Mouse (Mus musculus) thymus, postnatal 25 days (tissue): ENCODE results near the gene Tlr12.
"Not testable (repeated sequence)": the region's sequence is repeated elsewhere in the genome, so short reads cannot be mapped to it uniquely, and the experiment has no call there.

ENCODE experiments used
- DNase-seq: peaks from one replicate; pipeline ENCODE4 v3.0.0; 2022

Tlr12 gene

DNA sequence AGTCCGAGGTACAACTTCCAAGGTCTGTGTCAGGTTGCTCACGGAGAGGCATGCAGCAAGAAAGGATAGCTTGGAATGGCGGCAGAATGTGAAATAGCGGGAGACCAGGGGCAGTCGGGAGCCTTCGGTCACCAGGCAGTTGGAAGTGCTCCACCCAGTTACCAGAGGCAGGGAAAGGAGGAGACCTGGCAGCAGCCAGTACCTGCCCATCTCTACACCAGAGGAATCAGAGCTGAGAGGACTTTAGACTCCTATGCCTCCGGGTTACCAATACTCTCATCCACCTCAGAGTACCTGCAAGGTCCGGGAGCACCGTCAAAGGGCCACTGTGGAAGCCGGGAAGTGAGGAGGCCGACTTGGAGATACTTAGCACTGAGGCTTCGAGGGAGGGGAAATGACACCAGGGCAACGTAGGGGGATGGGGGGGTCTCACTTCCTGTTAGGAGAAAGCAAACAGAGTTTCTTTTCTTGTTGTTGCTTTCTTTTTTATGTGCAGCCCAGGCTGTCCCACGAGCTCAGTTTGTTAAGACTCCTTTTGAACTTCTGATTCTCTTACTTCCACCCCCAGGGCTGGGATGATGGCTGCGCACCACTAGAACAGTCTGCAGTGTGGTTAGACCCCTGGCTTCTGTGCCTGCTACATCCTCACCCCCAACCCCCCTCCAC lies at the start of gene Tlr12:
TSS of gene Tlr12 (minus strand) at position 374 of the 666 bp plus-strand sequence.
- peak; percentile 78 for DNase-seq

- not testable (repeated sequence) for DNase-seq
These were observed 48.8 kb upstream of the Tlr12 start for GRCm38 (mm10) chr4:128667195-128667594.

DNA sequence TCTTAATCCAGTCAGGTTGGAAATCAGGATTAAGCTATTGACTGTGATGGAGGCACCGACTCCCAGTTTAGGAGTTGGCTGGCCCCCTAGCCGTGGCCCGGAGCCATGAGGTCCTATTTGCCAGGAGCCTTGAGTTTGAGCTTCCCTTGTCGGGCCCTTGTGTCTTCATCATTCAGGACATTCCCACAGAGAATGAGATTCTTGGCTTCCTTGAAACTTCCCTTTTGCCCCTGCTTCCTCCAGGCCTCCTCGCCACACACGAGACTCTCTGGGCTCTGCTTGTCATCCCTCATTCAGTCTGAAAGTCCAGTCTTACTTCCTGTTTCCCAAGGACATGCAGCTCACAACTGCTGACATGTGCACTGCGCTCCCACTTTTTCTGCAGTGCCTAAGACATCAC lies 47.9 kb upstream of the Tlr12 start:
- not testable (repeated sequence) for DNase-seq

GRCm38 (mm10) chr4:128664002-128664401 lies 45.6 kb upstream of the Tlr12 start:
- no peak for DNase-seq

GRCm38 (mm10) chr4:128661063-128661462 lies 42.6 kb upstream of the Tlr12 start:
- DNase-seq = no peak

DNA sequence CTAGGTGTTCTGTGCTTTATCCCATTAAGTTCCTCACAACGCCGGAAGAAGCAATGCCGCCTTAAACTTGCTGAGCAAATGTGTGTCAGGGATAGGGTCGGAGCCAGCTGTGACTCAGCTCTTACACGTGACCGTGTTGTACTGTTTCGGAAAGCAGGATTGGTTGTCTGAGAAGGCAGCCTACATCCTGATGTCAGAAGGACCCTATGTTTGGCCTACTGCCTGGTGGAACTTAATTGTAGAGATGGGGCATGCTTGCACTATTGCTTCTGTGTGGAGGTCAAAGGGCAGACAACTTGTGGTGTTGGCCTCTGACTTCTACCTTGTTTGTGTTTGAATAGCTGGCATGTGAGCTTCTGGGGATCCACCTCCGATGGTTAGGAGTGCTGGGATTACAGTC lies 41.8 kb upstream of the Tlr12 start:
- DNase-seq = no peak

DNA sequence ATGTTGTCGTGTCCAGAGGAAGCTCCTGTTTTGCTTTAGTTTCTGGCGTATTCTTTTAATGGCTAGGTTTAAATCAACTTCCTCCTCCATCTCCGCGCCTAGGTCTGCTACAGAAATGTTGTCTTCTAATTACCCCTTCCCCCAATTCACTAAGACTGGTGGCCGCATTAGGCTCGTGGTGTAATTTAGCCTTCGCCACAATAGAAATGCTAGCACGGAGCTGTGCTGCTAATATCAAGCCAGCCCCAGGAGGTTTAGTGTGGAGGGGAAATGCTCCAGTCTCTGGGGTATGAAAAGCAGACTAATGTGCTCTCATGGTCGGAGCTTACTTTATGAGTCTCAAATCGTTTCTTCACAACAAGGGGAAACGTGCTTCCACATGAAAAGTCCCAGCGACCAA lies 37.0 kb upstream of the Tlr12 start:
- DNase-seq = no peak

DNA sequence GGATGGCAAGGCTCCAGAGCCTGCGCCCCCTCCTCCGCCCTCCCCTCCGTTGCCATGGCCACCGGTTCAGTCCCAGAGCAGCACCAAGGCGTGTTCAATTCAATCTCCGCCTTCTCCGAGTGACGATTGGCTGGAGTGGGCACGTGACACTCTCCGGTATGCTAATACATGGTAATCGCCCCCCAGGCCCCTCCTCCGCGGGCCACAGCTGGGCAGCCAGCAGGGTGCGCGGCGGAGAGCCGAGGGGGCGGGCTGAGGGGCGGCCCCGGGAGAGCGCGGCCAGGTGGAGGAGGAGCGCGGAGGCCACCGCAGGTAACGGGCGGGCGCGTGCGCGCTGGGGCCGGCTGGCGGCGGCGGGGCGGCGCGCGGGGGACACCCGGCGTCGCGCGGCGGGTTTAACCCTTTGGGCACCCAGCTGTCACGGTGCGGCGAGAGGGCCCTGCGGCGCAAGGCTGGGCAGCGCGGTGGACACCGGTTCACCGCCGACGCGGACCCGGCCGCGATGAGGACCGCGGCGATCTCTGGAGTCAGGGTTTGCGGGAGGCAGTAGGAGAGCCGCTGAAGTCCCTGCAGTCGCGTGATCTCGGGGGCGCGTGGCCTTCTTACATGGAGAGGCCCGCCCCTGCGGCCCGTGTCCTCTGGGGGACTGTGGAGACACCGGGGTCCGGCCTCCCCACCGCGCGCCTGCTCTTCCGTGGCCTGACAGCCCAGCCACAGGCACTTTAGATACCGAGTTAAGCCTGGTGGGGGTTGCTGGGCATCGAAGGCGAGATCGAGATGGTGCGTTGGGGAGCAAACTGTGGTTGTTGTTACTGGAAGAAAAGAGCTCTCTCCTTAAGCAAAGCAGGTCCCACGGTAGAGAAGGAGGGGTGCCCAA lies 36.3 kb upstream of the Tlr12 start, which contains the start of gene Phc2:
TSS of gene Phc2 (plus strand) at position 198 of the 877 bp plus-strand sequence.
- peak; percentile 96 for DNase-seq

DNA sequence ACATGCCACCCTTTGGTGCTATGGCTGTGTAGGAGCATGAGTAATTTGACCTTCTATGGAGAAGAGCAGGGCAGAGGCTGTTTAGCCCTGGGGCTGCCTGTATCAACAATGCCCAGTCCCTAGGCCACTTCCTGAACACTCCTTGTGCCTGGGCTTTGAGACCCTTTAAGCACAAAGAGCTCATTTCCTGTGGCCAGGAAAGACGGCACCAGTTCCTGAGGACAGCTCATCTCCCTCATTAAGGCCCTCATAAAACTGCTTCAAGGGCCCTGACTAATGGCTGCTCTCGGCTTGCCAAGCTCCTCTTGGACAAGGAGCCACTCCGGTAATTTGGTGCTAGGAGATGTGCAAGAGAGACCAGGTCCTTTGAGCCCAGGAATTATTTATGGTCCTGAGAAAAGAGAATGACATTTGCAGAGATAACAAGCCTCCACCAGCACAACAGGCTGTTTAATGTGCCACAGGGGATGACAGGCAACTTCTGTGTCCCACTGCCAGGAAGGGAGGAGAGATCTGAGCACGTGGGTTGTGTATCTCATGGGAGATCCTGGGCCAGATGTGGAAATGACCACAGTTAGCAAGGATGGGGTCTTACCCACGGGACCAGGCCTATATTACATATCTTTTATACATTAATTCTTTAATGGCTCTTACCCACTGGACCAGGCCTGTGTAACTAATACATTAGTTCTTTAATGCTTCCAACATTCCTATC lies 34.3 kb upstream of the Tlr12 start:
- DNase-seq = no peak

GRCm38 (mm10) chr4:128651530-128651929 lies 33.1 kb upstream of the Tlr12 start:
- no peak for DNase-seq

GRCm38 (mm10) chr4:128648567-128649255 lies 30.3 kb upstream of the Tlr12 start:
- no peak for DNase-seq

DNA sequence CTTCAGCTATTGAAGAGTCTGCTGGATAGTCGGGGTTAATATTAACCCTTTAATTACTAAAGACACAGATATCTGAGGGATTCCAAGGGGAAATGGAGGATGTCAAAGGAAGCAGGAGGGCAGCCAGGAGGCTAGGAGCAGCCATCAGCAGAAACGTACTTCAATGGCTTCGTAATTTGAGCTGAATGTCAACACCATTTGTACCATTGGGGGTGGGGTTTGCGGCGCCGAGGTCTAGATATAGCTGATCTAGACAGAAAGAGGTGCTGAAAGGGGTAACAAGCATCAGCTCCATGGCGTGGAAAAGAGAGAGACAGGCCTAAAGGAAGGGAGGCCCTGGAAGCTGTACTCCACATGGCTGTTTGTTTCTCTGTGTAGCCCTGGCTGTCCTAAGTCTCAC lies 28.3 kb upstream of the Tlr12 start:
- DNase-seq = no peak

GRCm38 (mm10) chr4:128645896-128646295 lies 27.5 kb upstream of the Tlr12 start:
- no peak for DNase-seq

GRCm38 (mm10) chr4:128641766-128642717 lies 23.6 kb upstream of the Tlr12 start:
- no peak for DNase-seq

- DNase-seq = no peak
These were observed 20.0 kb upstream of the Tlr12 start for GRCm38 (mm10) chr4:128638265-128638923.

- no peak for DNase-seq
These were observed 18.8 kb upstream of the Tlr12 start for GRCm38 (mm10) chr4:128637250-128637649.

- DNase-seq = no peak
These were observed 17.6 kb upstream of the Tlr12 start for GRCm38 (mm10) chr4:128635894-128636585.

DNA sequence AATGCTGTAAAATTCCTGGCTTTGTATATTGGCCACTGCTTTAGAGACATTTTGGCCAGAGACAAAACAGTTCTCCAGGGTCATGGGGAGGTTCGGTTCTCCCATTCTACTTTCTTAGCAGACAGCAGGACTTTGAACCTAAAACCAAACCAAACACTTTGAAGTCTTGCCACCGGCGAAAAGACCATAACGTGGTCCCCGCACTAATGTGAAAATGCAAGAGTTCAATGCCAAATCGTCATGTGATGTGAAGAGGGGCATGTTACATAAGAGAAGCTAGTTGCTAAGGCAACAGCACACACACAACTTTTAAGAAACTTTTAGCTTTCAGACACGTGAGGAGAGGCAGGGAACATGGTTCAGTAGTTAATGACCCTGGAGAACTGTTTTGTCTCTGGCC lies 17.0 kb upstream of the Tlr12 start:
- DNase-seq = no peak

GRCm38 (mm10) chr4:128621109-128621508 lies 2.7 kb upstream of the Tlr12 start:
- DNase-seq = no peak

GRCm38 (mm10) chr4:128620572-128620971 lies 2.2 kb upstream of the Tlr12 start:
- no peak for DNase-seq
